ENCODE assay signal across 13 mouse cellular contexts in genomic region chr1:182436746-182437145, GRCm38 (mm10).
"Had no signal": no experiment of that assay in that cellular context is flagged by ENCODE, and none has a peak within 500 bp of the region (broad histone marks: within the 10 kb centered on the region; RNA-seq: fewer than 3 reads in every experiment).

No protein-coding gene starts in this region.

- DNase-seq: kidney, adult 9 months; kidney, postnatal 36 days; layer of hippocampus, postnatal 36 days; liver; lung, adult 18-20 months; lung, postnatal 10 days; lung, postnatal 36 days; retina, postnatal 1 day; right cerebral cortex, postnatal 25 days; spleen, adult 18-20 months; thymus, adult 2 months; thymus, postnatal 14 days; thymus, postnatal 4 days had no signal
